Mouse (Mus musculus) intestine, postnatal 0 days (tissue): ENCODE measurements around the gene Ncor2. TPM values are rescaled to one million over a fixed set of nuclear protein-coding genes. Genes with fewer than 3 reads are reported as not detected.

ENCODE experiments used
- ATAC-seq: fragments of 200-750 bp; cut with Nextera tagmentation; 2 replicates; pipeline ENCODE4 v1.8.0; 2017; ENCODE audit warnings: mild to moderate bottlenecking, moderate TSS enrichment, moderate library complexity
- H3K27ac ChIP-seq: fragments of 300-500 bp; sonication (generic); 2 replicates; pipeline ENCODE4 v1.5.1; 2014; ENCODE audit warnings: mild to moderate bottlenecking, low read depth, low read length, moderate library complexity
- H3K27me3 ChIP-seq: fragments of 300-500 bp; sonication (generic); replicated peaks from 2 replicates; pipeline ENCODE4 v1.6.1; 2014; ENCODE audit warnings: low read length, mixed read lengths; ENCODE audit not compliant: control insufficient read depth, insufficient read depth
- H3K36me3 ChIP-seq: fragments of 300-500 bp; sonication (generic); 2 replicates; pipeline ENCODE4 v1.6.1; 2014; ENCODE audit warnings: mild to moderate bottlenecking, moderate library complexity; ENCODE audit not compliant: control insufficient read depth, insufficient read depth
- H3K4me1 ChIP-seq: fragments of 300-500 bp; sonication (generic); replicated peaks from 2 replicates; pipeline ENCODE4 v1.6.1; 2014; ENCODE audit warnings: antibody characterized with exemption, low read length, mixed read lengths; ENCODE audit not compliant: control insufficient read depth, insufficient read depth
- H3K4me2 ChIP-seq: fragments of 300-500 bp; sonication (generic); replicated peaks from 2 replicates; pipeline ENCODE4 v1.6.1; 2014; ENCODE audit warnings: low read depth, mild to moderate bottlenecking, moderate library complexity
- H3K4me3 ChIP-seq: fragments of 300-500 bp; sonication (generic); 2 replicates; pipeline ENCODE4 v1.5.1; 2014; ENCODE audit warnings: low read depth, low read length
- H3K9ac ChIP-seq: fragments of 300-500 bp; sonication (generic); 2 replicates; pipeline ENCODE4 v1.6.1; 2014; ENCODE audit warnings: mild to moderate bottlenecking, low read depth, low read length
- H3K9me3 ChIP-seq: fragments of 300-500 bp; sonication (generic); 2 replicates; pipeline ENCODE4 v1.6.1; 2016; ENCODE audit warnings: mixed run types; ENCODE audit not compliant: control insufficient read depth
- CTCF ChIP-seq: sonication (generic); IDR thresholded peaks from 2 replicates; pipeline ENCODE4 v1.5.1; 2016; ENCODE audit warnings: low read depth, mild to moderate bottlenecking, control low read depth, antibody characterized with exemption, moderate library complexity
- WGBS: fragments of 180-500 bp; shearing (Covaris S2); extraction: QIAGEN DNeasy Blood & Tissue Kit; methylation state at CpG from one replicate; pipeline ENCODE4 v1.1.7; 2014; 5-methylcytosine and 5-hydroxymethylcytosine counted together
- polyA plus RNA-seq: library from polyadenylated mRNA; unstranded; fragments of >200 nt; fragmentation: Nextera tagmentation; extraction: Ambion mirVana; gene quantifications from 2 replicates; pipeline ENCODE4 v1.2.1, GENCODE M21; 2015

Gene Ncor2
- polyA plus RNA-seq, 1 experiment from 2014 or later: 7.1 TPM

- Histone ChIP-seq H3K4me3 (no peak overlapping the region), H3K4me1 (peaks cover 13% of the 10 kb centered on the region; the same call in 1 of the 2 replicates), H3K9me3 (no peaks in the 10 kb centered on the region), H3K4me2 (no peak overlapping the region), H3K36me3 (peaks cover 78% of the 10 kb centered on the region), H3K9ac (no peak overlapping the region), H3K27me3 (no peaks in the 10 kb centered on the region), H3K27ac (no peak overlapping the region)
- WGBS: 35% methylated on average over 8 of the region's 8 CpGs
- no peak for ATAC-seq
- no peak for TF ChIP-seq CTCF
Measured at GRCm38 (mm10) chr5:125085097-125085617, 93.9 kb downstream of the Ncor2 start.

GRCm38 (mm10) chr5:125083674-125084073 is 95.3 kb downstream of the Ncor2 start:
- Histone ChIP-seq H3K36me3 (peaks cover 73% of the 10 kb centered on the region), H3K9me3 (no peaks in the 10 kb centered on the region), H3K4me3 (no peak overlapping the region), H3K4me1 (peaks cover 13% of the 10 kb centered on the region; the same call in 1 of the 2 replicates), H3K27ac (no peak overlapping the region), H3K4me2 (no peak overlapping the region), H3K27me3 (no peaks in the 10 kb centered on the region), H3K9ac (no peak overlapping the region)
- WGBS: 88% methylated on average over 6 of the region's 6 CpGs
- no peak for TF ChIP-seq CTCF
- no peak for ATAC-seq

GRCm38 (mm10) chr5:125081318-125082101 is 97.5 kb downstream of the Ncor2 start:
- peak overlapping the region; percentile 86 for H3K27ac ChIP-seq
- peak; percentile 47 for TF ChIP-seq CTCF
- H3K27me3 ChIP-seq: no peaks in the 10 kb centered on the region
- no peaks in the 10 kb centered on the region for H3K9me3 ChIP-seq
- H3K9ac ChIP-seq: peak overlapping the region; percentile 31; the same call in 1 of the 2 replicates
- H3K4me3 ChIP-seq: no peak overlapping the region
- H3K4me1 ChIP-seq: peaks cover 13% of the 10 kb centered on the region; the same call in 1 of the 2 replicates
- 23% methylated on average over 21 of the region's 21 CpGs for WGBS
- peak; percentile 57 for ATAC-seq
- H3K36me3 ChIP-seq: peaks cover 72% of the 10 kb centered on the region
- H3K4me2 ChIP-seq: peak overlapping the region; percentile 37

GRCm38 (mm10) chr5:125080787-125081317 is 98.2 kb downstream of the Ncor2 start:
- TF ChIP-seq CTCF: no peak
- 58% methylated on average over 10 of the region's 10 CpGs for WGBS
- no peak overlapping the region for H3K4me3 ChIP-seq
- peaks cover 13% of the 10 kb centered on the region; the same call in 1 of the 2 replicates for H3K4me1 ChIP-seq
- peak overlapping the region; percentile 31 for H3K9ac ChIP-seq
- H3K4me2 ChIP-seq: peak overlapping the region; percentile 37
- peak overlapping the region; percentile 86 for H3K27ac ChIP-seq
- H3K9me3 ChIP-seq: no peaks in the 10 kb centered on the region
- peaks cover 70% of the 10 kb centered on the region for H3K36me3 ChIP-seq
- ATAC-seq: peak; percentile 89
- H3K27me3 ChIP-seq: no peaks in the 10 kb centered on the region

- Histone ChIP-seq H3K27me3 (no peaks in the 10 kb centered on the region), H3K4me1 (peaks cover 13% of the 10 kb centered on the region; the same call in 1 of the 2 replicates), H3K27ac (peak overlapping the region; percentile 86; the same call in 1 of the 2 replicates), H3K4me2 (0 out of 2 replicates have a peak overlapping the region, but pooled peaks have one; percentile 37), H3K4me3 (no peak overlapping the region), H3K9me3 (no peaks in the 10 kb centered on the region), H3K36me3 (peaks cover 70% of the 10 kb centered on the region), H3K9ac (peak overlapping the region; percentile 31; the same call in 1 of the 2 replicates)
- no peak for ATAC-seq
- no peak for TF ChIP-seq CTCF
- WGBS: 90% methylated on average over 4 of the region's 4 CpGs
Measured at GRCm38 (mm10) chr5:125080352-125080751, 98.7 kb downstream of the Ncor2 start.

- Histone ChIP-seq H3K9me3 (no peaks in the 10 kb centered on the region), H3K27me3 (no peaks in the 10 kb centered on the region), H3K4me3 (no peak overlapping the region), H3K9ac (no peak overlapping the region), H3K27ac (no peak overlapping the region), H3K4me2 (no peak overlapping the region), H3K4me1 (peaks cover 13% of the 10 kb centered on the region; the same call in 1 of the 2 replicates), H3K36me3 (peaks cover 62% of the 10 kb centered on the region)
- TF ChIP-seq CTCF: peak; percentile 26; the same call in 1 of the 2 replicates
- no peak for ATAC-seq
- WGBS: 73% methylated on average over 5 of the region's 5 CpGs
Measured at GRCm38 (mm10) chr5:125078220-125078619, 100.8 kb downstream of the Ncor2 start.
